11 mouse cellular contexts compared by ENCODE assay signal in the genomic region with DNA sequence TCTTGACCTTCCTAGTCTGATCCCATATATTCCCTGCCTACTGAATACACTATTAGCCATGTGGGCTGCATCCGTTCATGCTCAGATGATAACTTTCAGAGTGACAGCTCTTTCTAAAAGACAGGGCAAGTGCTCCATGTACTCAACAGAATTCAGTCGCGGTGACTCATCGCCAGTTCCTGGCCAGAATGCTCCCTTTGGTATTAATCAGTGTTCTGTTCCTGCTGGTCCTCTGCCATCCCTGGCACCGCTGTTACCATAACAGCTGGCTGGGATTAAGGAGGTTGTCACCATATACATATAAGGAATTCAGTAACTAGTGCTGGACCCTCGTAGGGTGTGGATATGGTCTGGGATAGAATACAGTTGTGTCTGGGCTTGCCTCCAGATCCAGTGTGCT. TPM values are rescaled to one million over a fixed set of nuclear protein-coding genes. Genes with fewer than 3 reads are reported as not detected.
DNase-seq lines count a peak whose midpoint lies in the region; TF ChIP-seq lines count a peak whose summit lies in the region.
"Had no signal": no experiment of that assay in that cellular context is flagged by ENCODE, and none has a peak within 500 bp of the region (broad histone marks: within the 10 kb centered on the region; RNA-seq: fewer than 3 reads in every experiment).

No protein-coding gene starts in this region.

- H3K27me3 ChIP-seq in testis, adult 2 months (ENCODE audit: control insufficient read depth, insufficient read depth, low read length) = no peaks in the 10 kb centered on the region
- no peaks in the 10 kb centered on the region for H3K27me3 ChIP-seq in midbrain, embryonic 10.5 days (ENCODE audit: low read depth, poor library complexity, severe bottlenecking)
- H3K27me3 ChIP-seq: embryonic facial prominence, embryonic 13.5 days had no signal

- no peak for TF ChIP-seq CTCF in testis, adult 2 months (IDR thresholded peaks at IDR 0.05; ENCODE audit: control insufficient read depth, insufficient read depth, insufficient replicate concordance, low read depth, low read length)

- TF ChIP-seq POLR2A in testis, adult 2 months (IDR thresholded peaks at IDR 0.05; ENCODE audit: control insufficient read depth, low read depth, low read length) = no peak

- peak; percentile 21 for DNase-seq in left cerebral cortex, postnatal 4 days
- no peak for DNase-seq in left cerebral cortex, adult 11 months (ENCODE audit: low spot score)
- DNase-seq in gastrocnemius, postnatal 10 days = peak; percentile 70
- DNase-seq in layer of hippocampus, adult 18-20 months (ENCODE audit: low spot score in 2 of 2) = peak; percentile 68 to 92
- no peak for DNase-seq in cerebellum, adult 11-12 months
- DNase-seq in midbrain, embryonic 10.5 days (ENCODE audit: low spot score) = no peak
- no peak for DNase-seq in liver

- 92% methylated on average over 6 of the region's 6 CpGs for WGBS in midbrain, embryonic 10.5 days

- H3K27ac ChIP-seq in testis, adult 2 months (ENCODE audit: control insufficient read depth, insufficient read depth, low read depth, low read length) = 0 out of 2 replicates have a peak overlapping the region, but pooled peaks have one; percentile 36
- H3K27ac ChIP-seq in midbrain, embryonic 10.5 days (replicated peaks) = no peak overlapping the region
- H3K27ac ChIP-seq: embryonic facial prominence, embryonic 13.5 days; liver, embryonic 14.5 days had no signal

- H3K4me3 ChIP-seq in testis, adult 2 months (ENCODE audit: control insufficient read depth, low read depth, low read length) = no peak overlapping the region
- H3K4me3 ChIP-seq in midbrain, embryonic 10.5 days = no peak overlapping the region
- H3K4me3 ChIP-seq: embryonic facial prominence, embryonic 13.5 days had no signal

- intact Hi-C loops in left cerebral cortex, postnatal 4 days (cut with DNase I) = no loop called here

- H3K4me1 ChIP-seq in testis, adult 2 months (ENCODE audit: control insufficient read depth, insufficient read depth, low read length) = peaks cover 11% of the 10 kb centered on the region
- H3K4me1 ChIP-seq in midbrain, embryonic 10.5 days = peaks cover 22% of the 10 kb centered on the region

- no peaks in the 10 kb centered on the region for H3K9me3 ChIP-seq in midbrain, embryonic 10.5 days (replicated peaks)
- H3K9me3 ChIP-seq: embryonic facial prominence, embryonic 13.5 days; G1E had no signal

- no peaks in the 10 kb centered on the region for H3K36me3 ChIP-seq in testis, adult 2 months (ENCODE audit: control insufficient read depth, insufficient read depth, low read length)
- H3K36me3 ChIP-seq in midbrain, embryonic 10.5 days = no peaks in the 10 kb centered on the region
- H3K36me3 ChIP-seq: embryonic facial prominence, embryonic 13.5 days; G1E had no signal

RNA-seq across cellular contexts. Expression of a gene that starts 23.7 kb away (rescaled TPM):
- total RNA-seq in left cerebral cortex, postnatal 4 days (2021) = 1 to 10 TPM; 6.1 to 6.5 TPM
- total RNA-seq in gastrocnemius, postnatal 10 days (2021) = 1 to 10 TPM; 5.0 to 7.9 TPM
- 10 to 100 TPM; 20.1 to 23.8 TPM for total RNA-seq in layer of hippocampus, adult 18-20 months (2021)
- 0.70 and 1.0 TPM in 2 replicates for polyA plus RNA-seq in testis, adult 2 months (2012; rRNA removed)
- polyA plus RNA-seq in midbrain, embryonic 10.5 days (2016; fragmentation: Nextera tagmentation; extraction: Ambion mirVana) = 3.9 and 5.3 TPM in 2 replicates
- polyA plus RNA-seq: G1E had no signal

Comparison
In these comparisons a context has a peak if more than half of its experiments do, and no peak if none do; other contexts are left out.
1. DNase-seq: peak in left cerebral cortex, postnatal 4 days (single experiment), gastrocnemius, postnatal 10 days (single experiment) and layer of hippocampus, adult 18-20 months (2 of 2); none in left cerebral cortex, adult 11 months (single experiment), cerebellum, adult 11-12 months (single experiment), midbrain, embryonic 10.5 days (single experiment) and liver (single experiment).